Mouse (Mus musculus): ENCODE measurements around the gene Pkn1.

Gene Pkn1

GRCm38 (mm10) chr8:83684517-83684916 lies 14.5 kb downstream of the Pkn1 start:
- DNase-seq (ENCODE audit: low spot score in 2 of 2) = no peak

GRCm38 (mm10) chr8:83681099-83681498 lies 17.9 kb downstream of the Pkn1 start:
- DNase-seq (ENCODE audit: low spot score in 2 of 2) = no peak

- DNase-seq (ENCODE audit: low spot score in 2 of 2) = no peak
These were observed 18.4 kb downstream of the Pkn1 start for GRCm38 (mm10) chr8:83680603-83681002.

- no peak for DNase-seq (ENCODE audit: low spot score in 2 of 2)
These were observed 19.1 kb downstream of the Pkn1 start for GRCm38 (mm10) chr8:83679866-83680265.

GRCm38 (mm10) chr8:83674497-83674896 lies 24.5 kb downstream of the Pkn1 start:
- DNase-seq (ENCODE audit: low spot score in 2 of 2) = no peak

GRCm38 (mm10) chr8:83672936-83673335 lies 26.0 kb downstream of the Pkn1 start:
- DNase-seq (ENCODE audit: low spot score in 2 of 2) = no peak

GRCm38 (mm10) chr8:83669013-83669412 lies 30.0 kb downstream of the Pkn1 start:
- DNase-seq (ENCODE audit: low spot score in 2 of 2) = no peak

GRCm38 (mm10) chr8:83668010-83668916 lies 30.7 kb downstream of the Pkn1 start:
- peak; percentile 68 to 78 for DNase-seq (ENCODE audit: low spot score in 2 of 2)

- DNase-seq (ENCODE audit: low spot score in 2 of 2) = no peak
These were observed 31.5 kb downstream of the Pkn1 start for GRCm38 (mm10) chr8:83667526-83667925.

GRCm38 (mm10) chr8:83666866-83667234 lies 32.1 kb downstream of the Pkn1 start:
- no peak for DNase-seq (ENCODE audit: low spot score in 2 of 2)

- DNase-seq (ENCODE audit: low spot score in 2 of 2) = peak in 1 of 2 experiments; percentile 67
These were observed 32.8 kb downstream of the Pkn1 start, which contains the start of gene Ptger1 for GRCm38 (mm10) chr8:83665969-83666865. Ptger1 (plus strand) TSS chr8:83666678.

- peak in 1 of 2 experiments; percentile 66 for DNase-seq (ENCODE audit: low spot score in 2 of 2)
These were observed 33.9 kb downstream of the Pkn1 start for GRCm38 (mm10) chr8:83664931-83665625.

- DNase-seq (ENCODE audit: low spot score in 2 of 2) = no peak
These were observed 34.9 kb downstream of the Pkn1 start for GRCm38 (mm10) chr8:83664096-83664495.

GRCm38 (mm10) chr8:83662421-83662826 lies 36.6 kb downstream of the Pkn1 start:
- DNase-seq (ENCODE audit: low spot score in 2 of 2) = peak; percentile 84 to 94

- DNase-seq (ENCODE audit: low spot score in 2 of 2) = no peak
These were observed 37.8 kb downstream of the Pkn1 start for GRCm38 (mm10) chr8:83660995-83661680.

- no peak for DNase-seq (ENCODE audit: low spot score in 2 of 2)
These were observed 38.4 kb downstream of the Pkn1 start for GRCm38 (mm10) chr8:83660545-83660944.

GRCm38 (mm10) chr8:83656484-83657246 lies 42.3 kb downstream of the Pkn1 start:
- no peak for DNase-seq (ENCODE audit: low spot score in 2 of 2)

- DNase-seq (ENCODE audit: low spot score in 2 of 2) = no peak
These were observed 42.9 kb downstream of the Pkn1 start for GRCm38 (mm10) chr8:83656043-83656442.

GRCm38 (mm10) chr8:83654725-83655124 lies 44.3 kb downstream of the Pkn1 start:
- DNase-seq (ENCODE audit: low spot score in 2 of 2) = no peak

GRCm38 (mm10) chr8:83653662-83654017 lies 45.3 kb downstream of the Pkn1 start:
- DNase-seq (ENCODE audit: low spot score in 2 of 2) = no peak

All from urinary bladder, postnatal 4 days (tissue).